Mouse (Mus musculus): ENCODE data around the gene Spock1. TPM values are rescaled to one million over a fixed set of nuclear protein-coding genes. Genes with fewer than 3 reads are reported as not detected.

The Spock1 gene
- polyA plus RNA-seq, 1 experiment from 2014 or later = not detected

- WGBS = 52% methylated on average over 11 of the region's 11 CpGs
Measured at GRCm38 (mm10) chr13:57519790-57520189, 388.3 kb downstream of the Spock1 start.

GRCm38 (mm10) chr13:57515737-57516136 is 392.4 kb downstream of the Spock1 start:
- Histone ChIP-seq H3K27ac (ENCODE audit: low read depth) (no peak overlapping the region), H3K4me1 (ENCODE audit: insufficient read depth) (no peaks in the 10 kb centered on the region), H3K27me3 (ENCODE audit: insufficient read depth, low read length) (no peaks in the 10 kb centered on the region), H3K4me3 (ENCODE audit: low read depth, low read length) (no peak overlapping the region), H3K9me3 (ENCODE audit: low read depth, low read length) (no peaks in the 10 kb centered on the region), H3K9ac (no peak overlapping the region), H3K4me2 (no peak overlapping the region), H3K36me3 (ENCODE audit: insufficient read depth) (no peaks in the 10 kb centered on the region)
- no peak for TF ChIP-seq CTCF (IDR thresholded peaks at IDR 0.05; ENCODE audit: low read depth)
- ATAC-seq (ENCODE audit: insufficient read depth) = no peak
- DNase-seq = no peak
- WGBS = 73% methylated on average over 11 of the region's 11 CpGs

More at GRCm38 (mm10) chr13:57519790-57520189, 388.3 kb downstream of the Spock1 start:
- DNase-seq = no peak
- TF ChIP-seq CTCF (IDR thresholded peaks at IDR 0.05; ENCODE audit: low read depth) = no peak
- no peak overlapping the region for H3K27ac ChIP-seq (ENCODE audit: low read depth)
- H3K4me1 ChIP-seq (ENCODE audit: insufficient read depth) = no peaks in the 10 kb centered on the region
- no peaks in the 10 kb centered on the region for H3K9me3 ChIP-seq (ENCODE audit: low read depth, low read length)
- H3K27me3 ChIP-seq (ENCODE audit: insufficient read depth, low read length) = no peaks in the 10 kb centered on the region
- ATAC-seq (ENCODE audit: insufficient read depth) = no peak
- no peak overlapping the region for H3K9ac ChIP-seq
- H3K4me3 ChIP-seq (ENCODE audit: low read depth, low read length) = no peak overlapping the region
- no peaks in the 10 kb centered on the region for H3K36me3 ChIP-seq (ENCODE audit: insufficient read depth)
- no peak overlapping the region for H3K4me2 ChIP-seq

DNA sequence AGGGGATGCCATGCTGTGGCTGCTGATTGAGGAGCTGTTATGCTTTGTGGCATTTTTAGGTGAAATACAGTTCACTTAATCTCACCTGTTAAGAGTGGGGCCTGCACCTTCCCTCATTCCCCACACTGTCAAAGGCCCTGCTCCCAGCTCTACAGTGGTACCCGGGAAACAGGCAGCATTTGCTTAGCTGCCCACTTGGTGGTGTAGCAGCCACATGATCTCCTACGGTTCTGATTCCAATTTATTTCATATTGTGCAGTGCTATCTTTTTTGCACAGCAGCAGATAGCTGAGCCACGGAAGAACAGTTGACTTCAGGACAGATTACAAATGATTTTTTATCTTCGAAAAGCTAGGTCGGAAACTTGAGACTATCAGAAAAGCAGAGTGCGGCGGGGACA is 406.6 kb downstream of the Spock1 start:
- ATAC-seq (ENCODE audit: insufficient read depth) = no peak
- no peak overlapping the region for H3K27ac ChIP-seq (ENCODE audit: low read depth)
- H3K4me1 ChIP-seq (ENCODE audit: insufficient read depth) = no peaks in the 10 kb centered on the region
- H3K36me3 ChIP-seq (ENCODE audit: insufficient read depth) = no peaks in the 10 kb centered on the region
- H3K9ac ChIP-seq = no peak overlapping the region
- TF ChIP-seq CTCF (IDR thresholded peaks at IDR 0.05; ENCODE audit: low read depth) = no peak
- H3K9me3 ChIP-seq (ENCODE audit: low read depth, low read length) = no peaks in the 10 kb centered on the region
- no peak overlapping the region for H3K4me3 ChIP-seq (ENCODE audit: low read depth, low read length)
- DNase-seq = no peak
- no peaks in the 10 kb centered on the region for H3K27me3 ChIP-seq (ENCODE audit: insufficient read depth, low read length)
- WGBS = 67% methylated on average over 7 of the region's 7 CpGs
- H3K4me2 ChIP-seq = no peak overlapping the region

DNA sequence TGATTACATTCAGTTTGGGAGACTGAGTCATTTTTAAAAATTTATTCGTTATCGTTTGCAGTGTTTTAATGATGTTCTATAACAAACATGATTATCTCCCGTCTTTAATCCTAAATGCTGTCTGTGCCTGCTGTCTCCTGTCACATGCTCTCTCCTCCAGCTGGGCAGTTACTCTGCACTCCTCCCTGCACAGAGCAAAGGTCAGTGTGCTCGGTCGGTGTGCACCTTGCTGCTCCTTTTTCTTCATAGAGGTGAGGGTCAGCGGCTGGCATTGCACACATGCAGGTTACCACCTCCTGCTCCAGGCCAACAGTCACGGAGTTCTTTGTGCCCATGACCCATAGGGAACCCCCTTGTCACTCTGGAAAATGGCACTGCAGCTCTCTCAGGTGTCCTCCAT is 411.4 kb downstream of the Spock1 start:
- H3K9ac ChIP-seq = no peak overlapping the region
- H3K4me3 ChIP-seq (ENCODE audit: low read depth, low read length) = no peak overlapping the region
- no peak for TF ChIP-seq CTCF (IDR thresholded peaks at IDR 0.05; ENCODE audit: low read depth)
- H3K9me3 ChIP-seq (ENCODE audit: low read depth, low read length) = no peaks in the 10 kb centered on the region
- no peak overlapping the region for H3K4me2 ChIP-seq
- no peaks in the 10 kb centered on the region for H3K27me3 ChIP-seq (ENCODE audit: insufficient read depth, low read length)
- H3K4me1 ChIP-seq (ENCODE audit: insufficient read depth) = no peaks in the 10 kb centered on the region
- H3K36me3 ChIP-seq (ENCODE audit: insufficient read depth) = no peaks in the 10 kb centered on the region
- ATAC-seq (ENCODE audit: insufficient read depth) = no peak
- WGBS = 56% methylated on average over 7 of the region's 7 CpGs
- DNase-seq = no peak
- H3K27ac ChIP-seq (ENCODE audit: low read depth) = no peak overlapping the region

DNA sequence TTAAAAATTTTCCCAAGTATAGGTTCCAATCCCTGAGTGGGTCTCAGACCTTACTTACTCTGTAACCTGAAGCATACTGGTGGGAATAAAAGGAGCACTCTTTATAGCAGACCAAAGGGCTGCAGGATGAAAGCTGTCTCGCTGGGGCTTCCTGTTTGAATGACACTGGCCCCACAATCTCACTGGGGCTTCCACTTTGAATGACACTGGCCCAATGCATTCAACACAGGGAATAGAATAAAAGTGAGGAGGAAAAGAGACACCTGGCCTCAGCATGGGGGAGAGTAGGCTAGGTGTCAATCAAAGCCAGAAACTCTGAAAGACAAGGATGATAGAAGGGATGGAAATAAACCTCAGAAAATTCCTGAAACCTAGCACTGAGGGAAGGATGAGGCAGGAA is 413.3 kb downstream of the Spock1 start:
- Histone ChIP-seq H3K27ac (ENCODE audit: low read depth) (no peak overlapping the region), H3K9me3 (ENCODE audit: low read depth, low read length) (no peaks in the 10 kb centered on the region), H3K27me3 (ENCODE audit: insufficient read depth, low read length) (no peaks in the 10 kb centered on the region), H3K9ac (no peak overlapping the region), H3K4me2 (no peak overlapping the region), H3K4me1 (ENCODE audit: insufficient read depth) (no peaks in the 10 kb centered on the region), H3K4me3 (ENCODE audit: low read depth, low read length) (no peak overlapping the region), H3K36me3 (ENCODE audit: insufficient read depth) (no peaks in the 10 kb centered on the region)
- 43% methylated on average over 1 of the region's 1 CpGs for WGBS
- TF ChIP-seq CTCF (IDR thresholded peaks at IDR 0.05; ENCODE audit: low read depth) = no peak
- ATAC-seq (ENCODE audit: insufficient read depth) (no peak), DNase-seq (no peak)

GRCm38 (mm10) chr13:57488926-57489325 is 419.2 kb downstream of the Spock1 start:
- WGBS = 84% methylated on average over 8 of the region's 8 CpGs
- no peak for ATAC-seq (ENCODE audit: insufficient read depth)
- H3K27ac ChIP-seq (ENCODE audit: low read depth) = no peak overlapping the region
- H3K36me3 ChIP-seq (ENCODE audit: insufficient read depth) = no peaks in the 10 kb centered on the region
- no peaks in the 10 kb centered on the region for H3K9me3 ChIP-seq (ENCODE audit: low read depth, low read length)
- H3K4me1 ChIP-seq (ENCODE audit: insufficient read depth) = no peaks in the 10 kb centered on the region
- DNase-seq = no peak
- no peak overlapping the region for H3K4me3 ChIP-seq (ENCODE audit: low read depth, low read length)
- H3K27me3 ChIP-seq (ENCODE audit: insufficient read depth, low read length) = no peaks in the 10 kb centered on the region
- no peak overlapping the region for H3K4me2 ChIP-seq
- H3K9ac ChIP-seq = no peak overlapping the region
- TF ChIP-seq CTCF (IDR thresholded peaks at IDR 0.05; ENCODE audit: low read depth) = no peak

DNA sequence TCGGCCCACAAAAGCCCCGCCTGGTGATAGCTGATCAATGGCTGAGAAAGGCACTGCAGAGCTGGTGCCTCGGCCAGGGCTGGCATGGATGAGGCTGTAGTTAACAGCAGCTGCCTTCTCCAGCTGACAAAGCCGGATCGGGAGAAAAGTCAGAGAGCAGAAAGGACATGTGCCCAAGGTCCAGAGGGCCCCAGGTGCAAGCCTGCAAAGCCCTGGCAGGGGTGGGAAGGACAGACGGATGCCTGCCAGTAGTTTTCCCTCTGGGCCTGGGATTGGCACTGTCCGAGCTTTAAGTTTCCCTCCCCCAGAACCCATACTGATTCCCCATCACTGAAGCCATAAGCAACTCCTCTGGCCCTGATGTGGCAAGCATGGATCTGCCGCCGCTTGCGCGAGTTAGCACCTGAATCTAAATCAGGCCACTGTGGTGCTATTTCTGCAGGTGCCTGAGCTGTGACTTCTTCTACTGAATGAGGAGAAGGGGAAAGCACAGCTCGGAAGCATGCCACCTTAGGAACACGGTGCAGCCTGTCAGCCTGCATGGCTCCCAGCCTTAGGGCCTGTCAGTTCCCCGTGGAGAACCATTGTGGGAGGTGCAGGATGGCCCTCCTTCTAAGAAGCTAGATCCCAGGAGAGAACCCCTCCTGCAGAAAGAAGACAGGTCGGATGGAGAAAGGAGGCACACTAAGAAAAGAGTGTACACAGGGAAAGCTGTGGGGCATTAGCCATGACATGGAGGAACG is 423.5 kb downstream of the Spock1 start:
- Histone ChIP-seq H3K9ac (no peak overlapping the region), H3K4me1 (ENCODE audit: insufficient read depth) (no peaks in the 10 kb centered on the region), H3K4me3 (ENCODE audit: low read depth, low read length) (no peak overlapping the region), H3K4me2 (no peak overlapping the region), H3K9me3 (ENCODE audit: low read depth, low read length) (no peaks in the 10 kb centered on the region), H3K27me3 (ENCODE audit: insufficient read depth, low read length) (no peaks in the 10 kb centered on the region), H3K27ac (ENCODE audit: low read depth) (no peak overlapping the region), H3K36me3 (ENCODE audit: insufficient read depth) (no peaks in the 10 kb centered on the region)
- DNase-seq = no peak
- WGBS = 86% methylated on average over 16 of the region's 16 CpGs
- TF ChIP-seq CTCF (IDR thresholded peaks at IDR 0.05; ENCODE audit: low read depth) = no peak
- ATAC-seq (ENCODE audit: insufficient read depth) = no peak
